Mouse (Mus musculus): ENCODE data around the gene Mipol1.

DNA sequence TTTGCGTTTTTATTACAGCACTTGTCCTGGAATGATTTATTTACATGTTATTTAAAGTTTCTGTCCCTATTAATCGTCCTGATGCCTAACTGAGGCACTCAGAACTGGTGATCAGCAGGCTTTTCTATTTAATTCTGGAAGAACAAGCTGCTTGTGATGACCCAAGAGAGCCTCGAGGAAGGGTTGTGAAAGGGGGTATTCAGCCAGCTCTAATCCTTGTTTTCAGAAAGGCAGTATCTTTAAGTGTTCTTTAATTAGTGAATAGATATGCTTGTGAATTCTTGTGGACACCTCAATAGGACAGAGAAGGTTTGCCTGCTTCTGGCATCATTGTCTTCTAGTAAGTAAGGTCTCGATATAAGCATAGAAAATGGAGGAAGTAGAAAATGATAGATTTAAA, 170.0 kb downstream of the Mipol1 start:
- TF ChIP-seq CTCF (IDR thresholded peaks at IDR 0.05; ENCODE audit: insufficient read depth, low read depth, low read length) (no peak), POLR2A (IDR thresholded peaks at IDR 0.05; ENCODE audit: insufficient read depth, low read depth, low read length) (no peak)

All from olfactory bulb, adult 2 months (tissue).